Mouse (Mus musculus): ENCODE measurements around the gene Cbfb.

DNA sequence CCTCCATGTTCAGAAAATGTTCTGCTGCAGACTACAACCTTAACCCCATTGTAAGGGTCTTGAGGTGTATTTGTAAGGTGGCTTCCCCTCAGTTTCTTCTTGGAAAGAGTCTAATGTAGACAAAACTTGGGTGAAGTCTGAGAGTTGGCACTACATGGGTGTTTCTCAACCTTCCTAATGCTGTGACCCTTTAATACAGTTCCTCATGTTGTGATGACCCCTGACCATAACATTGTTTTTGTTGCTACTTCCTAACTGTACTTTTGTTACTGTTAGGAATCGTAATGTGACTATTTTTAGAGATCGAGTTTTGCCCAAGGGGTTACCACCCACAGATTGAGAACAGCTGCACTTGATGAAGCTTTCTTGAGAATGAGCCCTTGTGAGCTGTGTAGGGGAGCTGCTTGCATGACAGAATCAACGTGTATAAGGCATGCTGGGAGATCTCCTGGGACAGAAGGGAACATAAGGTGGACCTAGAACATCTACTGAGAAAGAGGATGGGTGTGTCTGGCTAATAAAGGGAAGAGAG lies 9.3 kb upstream of the Cbfb start:
- no peak for TF ChIP-seq POLR2A (IDR thresholded peaks at IDR 0.05; ENCODE audit: extremely low read depth, insufficient read depth, low read length)
- TF ChIP-seq CTCF (IDR thresholded peaks at IDR 0.05; ENCODE audit: low read depth, low read length), result no peak

Data from liver, adult 2 months (tissue).